8 mouse cellular contexts compared by ENCODE assay signal in genomic region chr19:45560153-45560890, GRCm38 (mm10). TPM values are rescaled to one million over a fixed set of nuclear protein-coding genes. Genes with fewer than 3 reads are reported as not detected.
A peak's percentile ranks its signal among the peaks of the same experiment; 100 is the strongest.
DNase-seq lines count a peak whose midpoint lies in the region; ATAC-seq lines count a peak whose summit lies in the region.

Gene Poll, minus strand, starts transcription at chr19:45560531.
Gene Gm17018, plus strand, starts transcription at chr19:45560615.

- H3K27ac ChIP-seq in forebrain, embryonic 11.5 days (ENCODE audit: low read depth, low read length): no peak within 1 kb of the TSS
- peak within 1 kb of the TSS; percentile 65 for H3K27ac ChIP-seq in heart, embryonic 16.5 days (ENCODE audit: low read length)
- peak within 1 kb of the TSS; percentile 57 for H3K27ac ChIP-seq in liver, embryonic 16.5 days (ENCODE audit: low read length)
- no peak within 1 kb of the TSS for H3K27ac ChIP-seq in neural tube, embryonic 12.5 days

- under 1% methylated on average over 35 of the region's 35 CpGs for WGBS in forebrain, embryonic 11.5 days
- under 1% methylated on average over 35 of the region's 35 CpGs for WGBS in heart, embryonic 16.5 days
- WGBS in liver, embryonic 16.5 days (ENCODE audit: insufficient replicate concordance): 0% methylated on average over 33 of the region's 35 CpGs
- under 1% methylated on average over 35 of the region's 35 CpGs for WGBS in neural tube, embryonic 12.5 days

- 0 out of 2 replicates have a peak, but pooled peaks cover 3% of the 10 kb centered on the region for H3K4me1 ChIP-seq in forebrain, embryonic 11.5 days (replicated peaks; ENCODE audit: control insufficient read depth, insufficient read depth, low read length)
- peaks cover 10% of the 10 kb centered on the region for H3K4me1 ChIP-seq in heart, embryonic 16.5 days (ENCODE audit: control insufficient read depth, insufficient read depth, low read length)
- peaks cover 14% of the 10 kb centered on the region for H3K4me1 ChIP-seq in liver, embryonic 16.5 days (ENCODE audit: control insufficient read depth, low read depth, low read length)
- peaks cover 12% of the 10 kb centered on the region for H3K4me1 ChIP-seq in neural tube, embryonic 12.5 days

- no peaks in the 10 kb centered on the region for H3K27me3 ChIP-seq in forebrain, embryonic 11.5 days (ENCODE audit: control insufficient read depth, insufficient read depth, low read length)
- H3K27me3 ChIP-seq in heart, embryonic 16.5 days (ENCODE audit: control insufficient read depth, insufficient read depth, low read length): no peaks in the 10 kb centered on the region
- H3K27me3 ChIP-seq in liver, embryonic 16.5 days (ENCODE audit: control insufficient read depth, insufficient read depth, low read depth, low read length): no peaks in the 10 kb centered on the region
- no peaks in the 10 kb centered on the region for H3K27me3 ChIP-seq in neural tube, embryonic 12.5 days (replicated peaks)

- no peaks in the 10 kb centered on the region; the same call in 1 of the 2 replicates for H3K36me3 ChIP-seq in forebrain, embryonic 11.5 days (ENCODE audit: control insufficient read depth, insufficient read depth, low read length)
- H3K36me3 ChIP-seq in heart, embryonic 16.5 days (ENCODE audit: control insufficient read depth, insufficient read depth): peaks cover 9% of the 10 kb centered on the region
- H3K36me3 ChIP-seq in liver, embryonic 16.5 days (ENCODE audit: control insufficient read depth, insufficient read depth): no peaks in the 10 kb centered on the region
- peaks cover 9% of the 10 kb centered on the region for H3K36me3 ChIP-seq in neural tube, embryonic 12.5 days

- peak; percentile 82 for ATAC-seq in forebrain, embryonic 11.5 days (replicated peaks; ENCODE audit: low FRiP score)
- peak; percentile 85 for ATAC-seq in heart, embryonic 16.5 days (replicated peaks; ENCODE audit: extremely low read depth, insufficient read depth, low FRiP score)
- peak; percentile 75 for ATAC-seq in liver, embryonic 16.5 days (ENCODE audit: low read depth)
- ATAC-seq in neural tube, embryonic 12.5 days (ENCODE audit: low FRiP score, low read depth): peak; percentile 84

- H3K4me2 ChIP-seq in forebrain, embryonic 11.5 days (ENCODE audit: low read depth, low read length, severe bottlenecking): peak within 1 kb of the TSS; percentile 92
- peak within 1 kb of the TSS; percentile 97 for H3K4me2 ChIP-seq in heart, embryonic 16.5 days (ENCODE audit: low read depth, low read length)
- H3K4me2 ChIP-seq in liver, embryonic 16.5 days (ENCODE audit: low read depth, low read length): peak within 1 kb of the TSS; percentile 95
- peak within 1 kb of the TSS; percentile 94 for H3K4me2 ChIP-seq in neural tube, embryonic 12.5 days (replicated peaks)

- H3K4me3 ChIP-seq in forebrain, embryonic 11.5 days (ENCODE audit: low read depth, low read length): peak within 1 kb of the TSS; percentile 49
- peak within 1 kb of the TSS; percentile 84 for H3K4me3 ChIP-seq in heart, embryonic 16.5 days (ENCODE audit: low read length)
- H3K4me3 ChIP-seq in liver, embryonic 16.5 days (ENCODE audit: low read depth, low read length): peak within 1 kb of the TSS; percentile 81
- H3K4me3 ChIP-seq in neural tube, embryonic 12.5 days: peak within 1 kb of the TSS; percentile 82

- H3K9ac ChIP-seq in forebrain, embryonic 11.5 days (ENCODE audit: low read length): peak within 1 kb of the TSS; percentile 67
- H3K9ac ChIP-seq in heart, embryonic 16.5 days (ENCODE audit: low read length): peak within 1 kb of the TSS; percentile 93
- peak within 1 kb of the TSS; percentile 75 for H3K9ac ChIP-seq in liver, embryonic 16.5 days (ENCODE audit: low read depth, low read length)
- peak within 1 kb of the TSS; percentile 72 for H3K9ac ChIP-seq in neural tube, embryonic 12.5 days

- no peaks in the 10 kb centered on the region for H3K9me3 ChIP-seq in forebrain, embryonic 11.5 days (ENCODE audit: control insufficient read depth, low read length)
- no peaks in the 10 kb centered on the region for H3K9me3 ChIP-seq in heart, embryonic 16.5 days (replicated peaks; ENCODE audit: control insufficient read depth, low read length)
- H3K9me3 ChIP-seq in liver, embryonic 16.5 days (replicated peaks; ENCODE audit: control insufficient read depth, low read length): no peaks in the 10 kb centered on the region
- H3K9me3 ChIP-seq in neural tube, embryonic 12.5 days: no peaks in the 10 kb centered on the region

- DNase-seq in CD8-positive naive resting alpha-beta T cell, adult 2 months (ENCODE audit: low read depth in 2 of 2, low spot score in 2 of 2): peak; percentile 59 to 75
- DNase-seq in c-Kit-positive CD71-positive TER-119-negative erythroid progenitor cells, embryonic 14.5 days (ENCODE audit: low read depth): peak; percentile 66
- DNase-seq in forebrain, embryonic 11.5 days (ENCODE audit: low spot score): peak; percentile 90
- peak; percentile 88 to 93 for DNase-seq in kidney, postnatal 36 days
- peak; percentile 62 for DNase-seq in telencephalon, adult 2 months (ENCODE audit: low read depth, low spot score)

RNA-seq across cellular contexts. Expression of gene Poll, which starts in this region (rescaled TPM):
- polyA plus RNA-seq in forebrain, embryonic 11.5 days (2014; fragmentation: Nextera tagmentation; extraction: Ambion mirVana): 22.6 and 24.0 TPM in 2 replicates
- polyA plus RNA-seq in heart, embryonic 16.5 days (2015; fragmentation: Nextera tagmentation; extraction: Ambion mirVana): 13.4 and 14.5 TPM in 2 replicates
- 5.1 and 5.4 TPM in 2 replicates for polyA plus RNA-seq in liver, embryonic 16.5 days (2015; fragmentation: Nextera tagmentation; extraction: Ambion mirVana)
- polyA plus RNA-seq in neural tube, embryonic 12.5 days (2016; fragmentation: Nextera tagmentation; extraction: Ambion mirVana): 15.3 and 16.3 TPM in 2 replicates

RNA-seq across cellular contexts. Expression of gene Gm17018, which starts in this region (rescaled TPM):
- polyA plus RNA-seq in forebrain, embryonic 11.5 days (2014; fragmentation: Nextera tagmentation; extraction: Ambion mirVana): 49.7 and 53.9 TPM in 2 replicates
- 32.0 and 33.8 TPM in 2 replicates for polyA plus RNA-seq in heart, embryonic 16.5 days (2015; fragmentation: Nextera tagmentation; extraction: Ambion mirVana)
- 10.1 and 10.2 TPM in 2 replicates for polyA plus RNA-seq in liver, embryonic 16.5 days (2015; fragmentation: Nextera tagmentation; extraction: Ambion mirVana)
- polyA plus RNA-seq in neural tube, embryonic 12.5 days (2016; fragmentation: Nextera tagmentation; extraction: Ambion mirVana): 52.7 and 54.5 TPM in 2 replicates

Comparison
In these comparisons a context has a peak if more than half of its experiments do, and no peak if none do; other contexts are left out.
1. H3K27ac ChIP-seq: peak in heart, embryonic 16.5 days (single experiment) and liver, embryonic 16.5 days (single experiment); none in forebrain, embryonic 11.5 days (single experiment) and neural tube, embryonic 12.5 days (single experiment).
2. Peak in every context shown above with its lines, with median percentiles within 50 percentile points of each other: DNase-seq, ATAC-seq, H3K4me2 ChIP-seq, H3K4me3 ChIP-seq and H3K9ac ChIP-seq.